Mouse (Mus musculus) left cerebral cortex, postnatal 4 days (tissue): Measurements from ENCODE around the gene Pacsin1. TPM values are rescaled to one million over a fixed set of nuclear protein-coding genes. Genes with fewer than 3 reads are reported as not detected.

Experiments used
- DNase-seq: peaks from one replicate; pipeline ENCODE4 v3.0.0-alpha.2; 2022
- intact Hi-C: fragments of 180-260 bp; cut with DNase I; formaldehyde crosslinking; loops from one replicate; pipeline ENCODE4 v1.15.1; 2025
- total RNA-seq, 2 experiments: library from RNA; stranded (reverse); gene quantifications; 2 replicates each; pipeline ENCODE4 v1.2.3; 2021

The Pacsin1 gene
- 10 to 100 TPM; 66.7 to 77.1 TPM for total RNA-seq

GRCm38 (mm10) chr17:27655089-27656010, at the start of gene Pacsin1:
Gene Pacsin1 (plus strand): TSS chr17:27655509.
- intact Hi-C loops = no loop called here
- peak; percentile 74 for DNase-seq

DNA sequence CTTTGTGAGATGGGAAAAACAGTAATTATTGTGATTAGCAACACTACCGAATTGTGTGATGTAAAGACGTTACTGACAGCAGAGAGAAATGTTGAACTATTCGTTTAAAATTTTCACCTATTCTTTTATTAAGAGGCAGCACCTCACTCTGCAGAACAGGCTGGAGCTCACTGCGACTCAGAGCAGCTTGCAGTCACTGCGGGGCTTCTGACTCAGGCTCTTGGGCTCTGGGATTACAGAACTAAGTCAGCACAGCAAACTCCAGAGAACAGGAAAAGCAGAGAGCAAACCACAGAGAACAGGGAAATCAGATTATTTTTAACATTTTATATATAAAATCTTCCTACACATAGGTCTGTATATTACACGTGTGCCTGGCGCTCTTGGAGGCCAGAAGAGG, 45.7 kb upstream of the Pacsin1 start:
- intact Hi-C loops = no loop called here
- no peak for DNase-seq

- DNase-seq = no peak
- intact Hi-C loops = no loop called here
Observed at GRCm38 (mm10) chr17:27610679-27611518, 44.4 kb upstream of the Pacsin1 start.

- intact Hi-C loops = no loop called here
- DNase-seq = no peak
Observed at GRCm38 (mm10) chr17:27611519-27611884, 43.8 kb upstream of the Pacsin1 start.

DNA sequence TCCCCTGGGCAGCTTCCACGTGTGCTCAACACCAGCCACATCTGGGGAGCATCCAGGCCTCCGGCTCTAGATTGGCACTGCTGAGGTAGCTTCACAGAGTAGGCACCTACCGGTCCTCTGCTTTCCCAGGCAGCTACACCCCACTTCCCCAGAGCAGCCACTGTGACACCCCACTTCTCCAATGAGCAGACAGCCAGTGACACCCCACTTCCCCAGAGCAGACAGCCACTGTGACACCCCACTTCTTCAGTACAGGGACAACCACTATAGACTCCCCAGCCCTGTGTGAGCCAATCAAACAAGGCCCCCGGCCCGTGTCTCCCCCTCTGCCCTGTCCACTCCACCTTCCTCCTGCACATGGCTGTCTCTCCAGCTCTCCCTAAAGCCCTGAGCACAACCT, 43.3 kb upstream of the Pacsin1 start:
- intact Hi-C loops = no loop called here
- DNase-seq = no peak

- intact Hi-C loops = no loop called here
- DNase-seq = no peak
Observed at GRCm38 (mm10) chr17:27613016-27613415, 42.3 kb upstream of the Pacsin1 start.

- DNase-seq = no peak
- intact Hi-C loops = no loop called here
Observed at GRCm38 (mm10) chr17:27615388-27615787, 39.9 kb upstream of the Pacsin1 start.

GRCm38 (mm10) chr17:27621161-27621560, 34.1 kb upstream of the Pacsin1 start:
- intact Hi-C loops = loop anchor here (5.0 kb wide), 1 partner anchor 54 kb away; the partner anchor contains the start of gene AI413582
- DNase-seq = no peak

DNA sequence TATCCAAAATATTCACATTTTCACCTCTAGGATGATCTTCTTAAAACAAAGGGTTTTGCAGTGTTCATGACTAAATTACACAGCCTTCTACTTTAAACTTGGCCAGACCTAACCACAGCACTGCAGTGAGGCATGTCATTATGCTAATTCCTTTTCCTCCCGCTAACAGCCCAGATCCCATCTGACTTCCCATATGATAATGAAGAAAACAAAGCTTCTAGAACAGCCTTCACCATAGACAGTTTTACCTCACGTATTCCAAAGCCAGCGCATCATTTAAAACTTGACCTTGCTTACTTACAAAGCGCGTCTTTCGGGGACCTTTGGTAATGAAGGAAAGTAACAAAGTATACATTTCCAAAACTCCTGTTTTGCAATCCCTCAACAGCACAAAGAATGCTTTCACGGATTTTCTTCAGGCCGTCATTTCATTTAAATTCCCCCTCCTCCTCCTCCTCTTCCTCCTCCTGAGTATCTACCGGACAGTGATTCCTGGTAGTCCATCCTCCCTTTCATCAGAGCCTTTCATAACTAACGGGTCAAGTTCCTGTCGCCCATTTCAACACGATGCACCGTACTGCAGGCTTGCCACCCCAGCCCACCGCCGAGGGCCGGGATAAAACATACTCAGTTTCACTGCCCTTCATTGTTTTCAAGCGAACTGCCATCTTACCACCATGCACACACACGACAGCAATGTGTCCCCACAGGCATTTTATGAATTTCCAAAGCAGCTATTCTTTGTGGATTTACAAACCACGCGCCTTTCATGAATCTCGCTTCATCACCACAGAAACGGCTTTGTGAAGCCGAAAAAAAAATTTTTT, 33.4 kb upstream of the Pacsin1 start:
- DNase-seq = no peak
- intact Hi-C loops = loop anchor here (5.0 kb wide), 1 partner anchor 55 kb away; the partner anchor contains the start of gene AI413582

GRCm38 (mm10) chr17:27622611-27623359, 32.5 kb upstream of the Pacsin1 start:
- DNase-seq = peak; percentile 78
- intact Hi-C loops = loop anchor here (5.0 kb wide), 1 partner anchor 55 kb away; the partner anchor contains the start of gene AI413582

GRCm38 (mm10) chr17:27623360-27624326, 31.7 kb upstream of the Pacsin1 start, which contains the start of gene Nudt3:
Gene Nudt3 (minus strand): TSS chr17:27623495.
- intact Hi-C loops = loop anchor here (5.0 kb wide), 1 partner anchor 56 kb away; the partner anchor contains the start of gene AI413582
- DNase-seq = peak; percentile 93

DNA sequence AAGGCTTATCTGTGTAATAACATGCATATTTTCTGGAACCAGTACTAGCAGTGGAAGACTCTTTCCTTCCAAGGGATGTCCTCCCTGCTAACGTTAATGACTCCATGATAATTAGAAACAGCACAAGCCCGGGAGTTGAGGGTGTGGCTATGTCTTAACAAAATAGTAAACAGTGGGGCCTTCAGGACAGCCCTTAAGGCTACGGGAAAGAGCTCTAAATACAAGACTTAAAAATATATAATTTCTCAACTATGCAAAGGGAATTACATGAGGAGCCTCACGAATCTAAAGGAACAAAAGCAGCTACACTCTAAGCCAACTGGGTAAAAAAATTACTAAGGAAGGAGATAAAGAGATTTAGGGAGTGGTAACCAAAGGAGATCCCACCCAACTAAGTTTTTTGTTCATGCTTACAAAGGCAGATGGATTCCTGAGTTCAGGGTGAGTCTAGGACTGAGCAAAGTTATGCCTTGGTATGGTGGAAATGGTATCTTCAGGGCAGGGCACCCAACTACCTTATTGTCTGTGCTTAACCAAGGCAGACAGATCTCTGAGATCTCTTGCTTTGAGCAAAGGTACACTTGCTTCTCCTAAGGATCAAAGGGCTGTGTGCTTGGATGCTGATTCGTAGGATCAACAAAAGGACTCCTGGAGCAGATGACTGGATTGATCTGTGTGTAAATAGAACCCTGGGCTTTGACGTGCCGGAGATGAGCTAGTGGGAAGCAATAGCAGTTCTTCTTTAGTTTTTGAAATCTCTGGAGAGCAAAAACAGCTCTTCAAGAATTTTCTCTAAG, 29.7 kb upstream of the Pacsin1 start:
- intact Hi-C loops = no loop called here
- DNase-seq = no peak

DNA sequence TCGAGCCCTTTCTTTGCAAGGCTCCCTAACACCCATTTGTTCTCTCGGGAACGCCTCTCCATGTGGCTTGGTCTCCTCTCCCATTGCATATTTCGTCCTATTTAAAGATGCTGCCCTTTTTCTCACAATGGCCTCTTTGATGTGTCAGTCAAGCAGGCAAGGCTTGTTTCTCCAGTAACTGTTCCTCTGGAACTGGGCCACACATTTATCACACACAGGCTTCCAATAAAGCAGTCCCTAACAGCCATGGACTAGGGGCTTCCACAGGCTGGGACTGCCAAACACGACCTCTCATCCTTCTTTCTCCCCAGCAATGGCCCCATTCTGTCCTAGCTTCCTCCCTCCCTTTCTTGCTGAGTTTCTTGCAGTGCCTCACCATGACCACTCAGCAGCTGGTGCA, 28.6 kb upstream of the Pacsin1 start:
- intact Hi-C loops = no loop called here
- DNase-seq = no peak

DNA sequence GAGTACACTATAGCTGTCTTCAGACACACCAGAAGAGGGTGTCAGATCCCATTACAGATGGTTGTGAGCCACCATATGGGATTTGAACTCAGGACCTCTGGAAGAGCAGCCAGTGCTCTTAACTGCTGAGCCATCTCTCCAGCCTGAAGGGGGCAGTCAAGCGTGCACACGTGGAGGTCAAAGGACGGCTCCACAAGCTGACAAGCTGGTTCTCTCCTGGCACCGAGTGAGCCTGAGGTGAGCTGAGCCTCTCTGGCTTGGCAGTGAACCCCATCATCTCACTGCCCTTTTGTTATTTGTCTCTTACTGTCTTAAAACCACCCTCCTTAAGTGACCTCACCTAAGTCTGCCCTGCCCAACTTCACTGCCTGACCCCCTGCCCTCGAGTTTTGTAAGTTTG, 27.9 kb upstream of the Pacsin1 start:
- DNase-seq = no peak
- intact Hi-C loops = no loop called here

DNA sequence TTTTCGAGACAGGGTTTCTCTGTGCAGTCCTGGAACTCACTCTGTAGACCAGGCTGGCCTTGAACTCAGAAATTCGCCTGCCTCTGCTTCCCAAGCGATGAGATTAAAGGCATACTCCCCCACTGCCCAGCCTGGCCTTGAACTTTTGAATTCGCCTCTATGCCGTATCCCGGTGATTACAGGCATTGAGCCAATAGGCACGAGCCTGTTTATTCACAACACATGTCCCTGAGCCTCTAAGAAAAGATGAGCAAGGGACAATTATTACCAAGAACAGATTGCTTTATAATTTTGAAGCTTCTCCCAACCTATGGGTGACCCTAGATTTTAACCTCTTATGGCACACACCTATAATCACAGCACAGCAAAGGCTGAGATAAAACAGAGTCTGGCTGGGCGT, 26.9 kb upstream of the Pacsin1 start:
- intact Hi-C loops = no loop called here
- DNase-seq = no peak

- peak; percentile 89 for DNase-seq
- intact Hi-C loops = no loop called here
Observed at GRCm38 (mm10) chr17:27629249-27630020, 25.9 kb upstream of the Pacsin1 start.
